Mouse (Mus musculus) ovary, postnatal 36 days (tissue): Measurements from ENCODE around the gene Nsfl1c.

Experiments
- DNase-seq: peaks from one replicate; pipeline ENCODE4 v3.0.0; 2022; ENCODE audit warnings: low spot score, mixed read lengths

Gene Nsfl1c

GRCm38 (mm10) chr2:151543063-151543895 is 49.3 kb downstream of the Nsfl1c start:
- peak; percentile 30 for DNase-seq

GRCm38 (mm10) chr2:151544673-151545072 is 50.7 kb downstream of the Nsfl1c start:
- no peak for DNase-seq

GRCm38 (mm10) chr2:151546571-151546970 is 52.6 kb downstream of the Nsfl1c start:
- no peak for DNase-seq

GRCm38 (mm10) chr2:151549615-151550121 is 55.7 kb downstream of the Nsfl1c start:
- DNase-seq: no peak
